Mouse (Mus musculus): ENCODE data around the gene Casp2. TPM values are rescaled to one million over a fixed set of nuclear protein-coding genes. Genes with fewer than 3 reads are reported as not detected.
A peak's percentile ranks its signal among the peaks of the same experiment; 100 is the strongest.

Casp2 gene
- total RNA-seq (2014; fragmentation: Nextera tagmentation) (68.3 and 86.6 TPM in 2 replicates), total RNA-seq (2017) (51.2 and 76.1 TPM in 2 replicates)

- peak; percentile 93 for ATAC-seq (replicated peaks; ENCODE audit: low FRiP score, low TSS enrichment, poor library complexity, severe bottlenecking)
These were observed at the start of gene Casp2 for GRCm38 (mm10) chr6:42264626-42265312. Gene Casp2, plus strand, starts transcription at chr6:42264985.

- ATAC-seq (replicated peaks; ENCODE audit: low FRiP score, low TSS enrichment, poor library complexity, severe bottlenecking) = no peak
These were observed 49.8 kb upstream of the Casp2 start, which contains the start of gene Tas2r144 for GRCm38 (mm10) chr6:42215028-42215427. Gene Tas2r144, plus strand, starts transcription at chr6:42215328.

- no peak for ATAC-seq (replicated peaks; ENCODE audit: low FRiP score, low TSS enrichment, poor library complexity, severe bottlenecking)
These were observed 42.5 kb upstream of the Casp2 start for GRCm38 (mm10) chr6:42222286-42222685.

GRCm38 (mm10) chr6:42225046-42225445 lies 39.7 kb upstream of the Casp2 start:
- no peak for ATAC-seq (replicated peaks; ENCODE audit: low FRiP score, low TSS enrichment, poor library complexity, severe bottlenecking)

GRCm38 (mm10) chr6:42227240-42228101 lies 37.3 kb upstream of the Casp2 start:
- ATAC-seq (replicated peaks; ENCODE audit: low FRiP score, low TSS enrichment, poor library complexity, severe bottlenecking) = peak; percentile 90

GRCm38 (mm10) chr6:42229610-42230009 lies 35.2 kb upstream of the Casp2 start:
- ATAC-seq (replicated peaks; ENCODE audit: low FRiP score, low TSS enrichment, poor library complexity, severe bottlenecking) = no peak

GRCm38 (mm10) chr6:42231191-42231590 lies 33.6 kb upstream of the Casp2 start:
- ATAC-seq (replicated peaks; ENCODE audit: low FRiP score, low TSS enrichment, poor library complexity, severe bottlenecking) = no peak

- no peak for ATAC-seq (replicated peaks; ENCODE audit: low FRiP score, low TSS enrichment, poor library complexity, severe bottlenecking)
These were observed 27.4 kb upstream of the Casp2 start for GRCm38 (mm10) chr6:42237276-42237805.

GRCm38 (mm10) chr6:42241311-42242045 lies 23.3 kb upstream of the Casp2 start:
- ATAC-seq (replicated peaks; ENCODE audit: low FRiP score, low TSS enrichment, poor library complexity, severe bottlenecking) = no peak

GRCm38 (mm10) chr6:42245711-42246353 lies 19.0 kb upstream of the Casp2 start, which contains the start of gene Gstk1:
Gene Gstk1, plus strand, starts transcription at chr6:42245935.
- peak; percentile 99 for ATAC-seq (replicated peaks; ENCODE audit: low FRiP score, low TSS enrichment, poor library complexity, severe bottlenecking)

GRCm38 (mm10) chr6:42247173-42247572 lies 17.6 kb upstream of the Casp2 start:
- ATAC-seq (replicated peaks; ENCODE audit: low FRiP score, low TSS enrichment, poor library complexity, severe bottlenecking) = no peak

- no peak for ATAC-seq (replicated peaks; ENCODE audit: low FRiP score, low TSS enrichment, poor library complexity, severe bottlenecking)
These were observed 16.8 kb upstream of the Casp2 start for GRCm38 (mm10) chr6:42247981-42248380.

- no peak for ATAC-seq (replicated peaks; ENCODE audit: low FRiP score, low TSS enrichment, poor library complexity, severe bottlenecking)
These were observed 13.0 kb upstream of the Casp2 start for GRCm38 (mm10) chr6:42251791-42252190.

GRCm38 (mm10) chr6:42253103-42253502 lies 11.7 kb upstream of the Casp2 start:
- ATAC-seq (replicated peaks; ENCODE audit: low FRiP score, low TSS enrichment, poor library complexity, severe bottlenecking) = no peak

GRCm38 (mm10) chr6:42257303-42257863 lies 7.4 kb upstream of the Casp2 start:
- peak; percentile 97 for ATAC-seq (replicated peaks; ENCODE audit: low FRiP score, low TSS enrichment, poor library complexity, severe bottlenecking)

- ATAC-seq (replicated peaks; ENCODE audit: low FRiP score, low TSS enrichment, poor library complexity, severe bottlenecking) = no peak
These were observed 4.4 kb upstream of the Casp2 start for GRCm38 (mm10) chr6:42260430-42260829.

- no peak for ATAC-seq (replicated peaks; ENCODE audit: low FRiP score, low TSS enrichment, poor library complexity, severe bottlenecking)
These were observed 3.1 kb upstream of the Casp2 start, which contains the start of gene Tmem139 for GRCm38 (mm10) chr6:42261524-42262170. Gene Tmem139, plus strand, starts transcription at chr6:42261970.
